In genomic region chr19:10238477-10238876, GRCm38 (mm10) we compare ENCODE assay signal across 14 mouse cellular contexts. TPM values are rescaled to one million over a fixed set of nuclear protein-coding genes. Genes with fewer than 3 reads are reported as not detected.
DNase-seq lines count a peak whose midpoint lies in the region; ATAC-seq and TF ChIP-seq lines count a peak whose summit lies in the region.
"Had no signal": no experiment of that assay in that cellular context is flagged by ENCODE, and none has a peak within 500 bp of the region (broad histone marks: within the 10 kb centered on the region; RNA-seq: fewer than 3 reads in every experiment).

No protein-coding gene starts in this region.

- WGBS in intestine, embryonic 16.5 days = 31% methylated on average over 3 of the region's 3 CpGs
- 24% methylated on average over 3 of the region's 3 CpGs for WGBS in lung, embryonic 14.5 days
- WGBS in stomach, postnatal 0 days = 52% methylated on average over 3 of the region's 3 CpGs
- WGBS in hindbrain, embryonic 10.5 days = 62% methylated on average over 3 of the region's 3 CpGs

- peaks cover 24% of the 10 kb centered on the region for H3K4me1 ChIP-seq in intestine, embryonic 16.5 days (ENCODE audit: control insufficient read depth, insufficient read depth, low read length)
- peaks cover 12% of the 10 kb centered on the region; the same call in 1 of the 2 replicates for H3K4me1 ChIP-seq in lung, embryonic 14.5 days (ENCODE audit: insufficient read depth)
- H3K4me1 ChIP-seq in stomach, postnatal 0 days (replicated peaks; ENCODE audit: control insufficient read depth, insufficient read depth) = no peaks in the 10 kb centered on the region
- peaks cover 34% of the 10 kb centered on the region for H3K4me1 ChIP-seq in hindbrain, embryonic 10.5 days (replicated peaks)

- H3K27ac ChIP-seq in left cerebral cortex, adult 2 months = peak overlapping the region; percentile 32; the same call in 1 of the 2 replicates
- peak overlapping the region; percentile 55 for H3K27ac ChIP-seq in intestine, embryonic 16.5 days (ENCODE audit: low read length)
- H3K27ac ChIP-seq in lung, embryonic 14.5 days (ENCODE audit: low read depth) = peak overlapping the region; percentile 56
- peak overlapping the region; percentile 73; the same call in 1 of the 2 replicates for H3K27ac ChIP-seq in stomach, postnatal 0 days (replicated peaks)
- no peak overlapping the region for H3K27ac ChIP-seq in hindbrain, embryonic 10.5 days
- H3K27ac ChIP-seq: embryonic facial prominence, embryonic 15.5 days had no signal

- H3K9ac ChIP-seq in intestine, embryonic 16.5 days (ENCODE audit: low read depth, low read length) = peak overlapping the region; percentile 49
- no peak overlapping the region; the same call in 1 of the 2 replicates for H3K9ac ChIP-seq in lung, embryonic 14.5 days
- H3K9ac ChIP-seq in stomach, postnatal 0 days (ENCODE audit: low read length) = no peak overlapping the region
- H3K9ac ChIP-seq: embryonic facial prominence, embryonic 15.5 days had no signal

- no peak for DNase-seq in left cerebral cortex, adult 2 months (ENCODE audit: extremely low spot score in 1 of 2, low spot score in 2 of 2)
- DNase-seq in left cerebral cortex, postnatal 25 days (ENCODE audit: low spot score in 2 of 2) = no peak
- peak; percentile 57 for DNase-seq in lung, embryonic 14.5 days
- peak; percentile 75 for DNase-seq in stomach, postnatal 0 days (ENCODE audit: low spot score)
- no peak for DNase-seq in spleen, postnatal 36 days (ENCODE audit: low spot score in 2 of 2)
- DNase-seq in layer of hippocampus, adult 8-10 months (ENCODE audit: low spot score in 2 of 2) = no peak
- no peak for DNase-seq in hindbrain, embryonic 10.5 days (ENCODE audit: low spot score)
- DNase-seq: cerebellum, adult 9-11 months; kidney, adult 2 months; layer of hippocampus, adult 9-11 months; right cerebral cortex, postnatal 4 days had no signal

- peak; percentile 34 for ATAC-seq in intestine, embryonic 16.5 days
- peak; percentile 49 for ATAC-seq in lung, embryonic 14.5 days (ENCODE audit: insufficient read depth)
- peak; percentile 45 for ATAC-seq in stomach, postnatal 0 days (ENCODE audit: low FRiP score, low TSS enrichment)
- ATAC-seq: CD4-positive, CD25-positive, alpha-beta regulatory T cell, adult 4 months had no signal

- H3K36me3 ChIP-seq in intestine, embryonic 16.5 days (ENCODE audit: control insufficient read depth, insufficient read depth, low read length) = no peaks in the 10 kb centered on the region
- no peaks in the 10 kb centered on the region for H3K36me3 ChIP-seq in lung, embryonic 14.5 days (ENCODE audit: insufficient read depth)
- no peaks in the 10 kb centered on the region for H3K36me3 ChIP-seq in stomach, postnatal 0 days (ENCODE audit: control insufficient read depth, insufficient read depth, low read length)
- H3K36me3 ChIP-seq in hindbrain, embryonic 10.5 days = no peaks in the 10 kb centered on the region
- H3K36me3 ChIP-seq: embryonic facial prominence, embryonic 15.5 days had no signal

- intact Hi-C loops in left cerebral cortex, adult 2 months (cut with DNase I) = no loop called here
- intact Hi-C loops in left cerebral cortex, postnatal 25 days (cut with DNase I) = no loop called here

- peak overlapping the region; percentile 67 for H3K4me2 ChIP-seq in intestine, embryonic 16.5 days (ENCODE audit: low read depth, low read length)
- peak overlapping the region; percentile 89 for H3K4me2 ChIP-seq in lung, embryonic 14.5 days
- H3K4me2 ChIP-seq in stomach, postnatal 0 days (replicated peaks; ENCODE audit: low read depth) = peak overlapping the region; percentile 74
- H3K4me2 ChIP-seq: embryonic facial prominence, embryonic 15.5 days had no signal

- no peaks in the 10 kb centered on the region for H3K9me3 ChIP-seq in intestine, embryonic 16.5 days (ENCODE audit: control insufficient read depth, low read length)
- no peaks in the 10 kb centered on the region for H3K9me3 ChIP-seq in lung, embryonic 14.5 days (ENCODE audit: low read depth, low read length)
- no peaks in the 10 kb centered on the region for H3K9me3 ChIP-seq in stomach, postnatal 0 days (ENCODE audit: control insufficient read depth, low read length)
- H3K9me3 ChIP-seq in hindbrain, embryonic 10.5 days = 0 out of 2 replicates have a peak, but pooled peaks cover 3% of the 10 kb centered on the region
- H3K9me3 ChIP-seq: embryonic facial prominence, embryonic 15.5 days had no signal

- TF ChIP-seq EP300 in stomach, postnatal 0 days (optimal IDR thresholded peaks at IDR 0.05) = no peak

- no peak for TF ChIP-seq CTCF in left cerebral cortex, adult 2 months (IDR thresholded peaks at IDR 0.05)
- no peak for TF ChIP-seq CTCF in lung, embryonic 14.5 days (IDR thresholded peaks at IDR 0.05; ENCODE audit: low read depth)
- TF ChIP-seq CTCF in stomach, postnatal 0 days (IDR thresholded peaks at IDR 0.05; ENCODE audit: low read depth) = no peak

- no peak overlapping the region for H3K4me3 ChIP-seq in left cerebral cortex, adult 2 months
- H3K4me3 ChIP-seq in intestine, embryonic 16.5 days (ENCODE audit: low read length) = peak overlapping the region; percentile 62; the same call in 1 of the 2 replicates
- H3K4me3 ChIP-seq in lung, embryonic 14.5 days (ENCODE audit: low read depth, low read length) = no peak overlapping the region; the same call in 1 of the 2 replicates
- H3K4me3 ChIP-seq in stomach, postnatal 0 days (ENCODE audit: low read depth, low read length) = no peak overlapping the region; the same call in 1 of the 2 replicates
- H3K4me3 ChIP-seq in hindbrain, embryonic 10.5 days = no peak overlapping the region
- H3K4me3 ChIP-seq: embryonic facial prominence, embryonic 15.5 days had no signal

- no peaks in the 10 kb centered on the region for H3K27me3 ChIP-seq in intestine, embryonic 16.5 days (replicated peaks; ENCODE audit: control insufficient read depth, insufficient read depth, low read length)
- H3K27me3 ChIP-seq in lung, embryonic 14.5 days (ENCODE audit: insufficient read depth, low read length) = no peaks in the 10 kb centered on the region
- no peaks in the 10 kb centered on the region for H3K27me3 ChIP-seq in stomach, postnatal 0 days (ENCODE audit: control insufficient read depth, insufficient read depth, low read length)
- peaks cover 19% of the 10 kb centered on the region for H3K27me3 ChIP-seq in hindbrain, embryonic 10.5 days (ENCODE audit: insufficient read depth, poor library complexity, severe bottlenecking)

RNA-seq across cellular contexts. Expression of gene Myrf, which starts 2.1 kb away (rescaled TPM):
- 10 to 100 TPM; 14.0 to 15.3 TPM for total RNA-seq in left cerebral cortex, adult 2 months (2021)
- total RNA-seq in left cerebral cortex, postnatal 25 days (2021) = 10 to 100 TPM; 12.2 to 16.1 TPM
- polyA plus RNA-seq in intestine, embryonic 16.5 days (2015; fragmentation: Nextera tagmentation; extraction: Ambion mirVana) = 9.9 and 10.1 TPM in 2 replicates
- polyA plus RNA-seq in lung, embryonic 14.5 days (2014; fragmentation: Nextera tagmentation; extraction: Ambion mirVana) = 14.1 TPM in 2 replicates
- 9.6 and 10.7 TPM in 2 replicates for polyA plus RNA-seq in stomach, postnatal 0 days (2015; fragmentation: Nextera tagmentation; extraction: Ambion mirVana)
- 10 to 100 TPM; 31.6 to 37.2 (median 36.7) TPM for total RNA-seq in layer of hippocampus, adult 8-10 months (2022)
- polyA plus RNA-seq in hindbrain, embryonic 10.5 days (2016; fragmentation: Nextera tagmentation; extraction: Ambion mirVana) = 2.1 and 2.7 TPM in 2 replicates

RNA-seq across cellular contexts. Expression of gene Fen1, which starts 34.5 kb away (rescaled TPM):
- total RNA-seq in left cerebral cortex, adult 2 months (2021) = 10 to 100 TPM; 10.5 to 11.6 TPM
- 1 to 10 TPM; 8.9 to 9.9 TPM for total RNA-seq in left cerebral cortex, postnatal 25 days (2021)
- polyA plus RNA-seq in intestine, embryonic 16.5 days (2015; fragmentation: Nextera tagmentation; extraction: Ambion mirVana) = 77.9 and 87.8 TPM in 2 replicates
- 113 and 114 TPM in 2 replicates for polyA plus RNA-seq in lung, embryonic 14.5 days (2014; fragmentation: Nextera tagmentation; extraction: Ambion mirVana)
- 27.8 and 29.2 TPM in 2 replicates for polyA plus RNA-seq in stomach, postnatal 0 days (2015; fragmentation: Nextera tagmentation; extraction: Ambion mirVana)
- 10 to 100 TPM in 2 of 4 experiments, 1 to 10 TPM in 2; 8.9 to 12.2 (median 9.9) TPM for total RNA-seq in layer of hippocampus, adult 8-10 months (2022)
- polyA plus RNA-seq in hindbrain, embryonic 10.5 days (2016; fragmentation: Nextera tagmentation; extraction: Ambion mirVana) = 135 and 181 TPM in 2 replicates

RNA-seq across cellular contexts. Expression of gene Tmem258, which starts 34.7 kb away (rescaled TPM):
- total RNA-seq in left cerebral cortex, adult 2 months (2021) = 10 to 100 TPM; 55.9 to 64.2 TPM
- total RNA-seq in left cerebral cortex, postnatal 25 days (2021) = 10 to 100 TPM; 70.0 to 76.0 TPM
- 466 and 467 TPM in 2 replicates for polyA plus RNA-seq in intestine, embryonic 16.5 days (2015; fragmentation: Nextera tagmentation; extraction: Ambion mirVana)
- 449 and 486 TPM in 2 replicates for polyA plus RNA-seq in lung, embryonic 14.5 days (2014; fragmentation: Nextera tagmentation; extraction: Ambion mirVana)
- 330 and 370 TPM in 2 replicates for polyA plus RNA-seq in stomach, postnatal 0 days (2015; fragmentation: Nextera tagmentation; extraction: Ambion mirVana)
- 10 to 100 TPM; 73.3 to 92.9 (median 81.3) TPM for total RNA-seq in layer of hippocampus, adult 8-10 months (2022)
- 387 and 389 TPM in 2 replicates for polyA plus RNA-seq in hindbrain, embryonic 10.5 days (2016; fragmentation: Nextera tagmentation; extraction: Ambion mirVana)

RNA-seq across cellular contexts. Expression of gene Fads1, which starts 55.8 kb away (rescaled TPM):
- 100 to 1,000 TPM; 181 to 201 TPM for total RNA-seq in left cerebral cortex, adult 2 months (2021)
- 100 to 1,000 TPM; 180 to 188 TPM for total RNA-seq in left cerebral cortex, postnatal 25 days (2021)
- 146 and 154 TPM in 2 replicates for polyA plus RNA-seq in intestine, embryonic 16.5 days (2015; fragmentation: Nextera tagmentation; extraction: Ambion mirVana)
- polyA plus RNA-seq in lung, embryonic 14.5 days (2014; fragmentation: Nextera tagmentation; extraction: Ambion mirVana) = 112 and 117 TPM in 2 replicates
- 36.3 TPM in 2 replicates for polyA plus RNA-seq in stomach, postnatal 0 days (2015; fragmentation: Nextera tagmentation; extraction: Ambion mirVana)
- total RNA-seq in layer of hippocampus, adult 8-10 months (2022) = 100 to 1,000 TPM; 188 to 213 (median 199) TPM
- 162 and 170 TPM in 2 replicates for polyA plus RNA-seq in hindbrain, embryonic 10.5 days (2016; fragmentation: Nextera tagmentation; extraction: Ambion mirVana)

Comparison
In these comparisons a context has a peak if more than half of its experiments do, and no peak if none do; other contexts are left out.
1. DNase-seq: peak in lung, embryonic 14.5 days (single experiment) and stomach, postnatal 0 days (single experiment); none in left cerebral cortex, adult 2 months (0 of 2), left cerebral cortex, postnatal 25 days (0 of 2), spleen, postnatal 36 days (0 of 2), layer of hippocampus, adult 8-10 months (0 of 2) and hindbrain, embryonic 10.5 days (single experiment).
2. Peak in every context shown above with its lines, with median percentiles within 50 percentile points of each other: ATAC-seq and H3K4me2 ChIP-seq.